Mouse (Mus musculus): ENCODE data around the gene Sun5.

- TF ChIP-seq CTCF (IDR thresholded peaks at IDR 0.05; ENCODE audit: low read depth), result no peak
- no peak for TF ChIP-seq EP300 (IDR thresholded peaks at IDR 0.05; ENCODE audit: low read depth)
Observed at GRCm38 (mm10) chr2:153848389-153848788, 22.5 kb downstream of the Sun5 start.
